Mouse (Mus musculus) bone marrow macrophage, adult 2 months (primary cell): ENCODE results near the gene Jmjd1c. TPM values are rescaled to one million over a fixed set of nuclear protein-coding genes. Genes with fewer than 3 reads are reported as not detected.

Source experiments
- H3K27ac ChIP-seq: 2 replicates; pipeline ENCODE4 v1.5.1; 2012; ENCODE audit warnings: low read depth, low read length; ENCODE audit not compliant: insufficient read depth
- H3K4me1 ChIP-seq: 2 replicates; pipeline ENCODE4 v1.6.1; 2012; ENCODE audit warnings: low read length; ENCODE audit not compliant: control insufficient read depth, insufficient read depth
- H3K4me3 ChIP-seq: 2 replicates; pipeline ENCODE4 v1.5.1; 2012; ENCODE audit warnings: mild to moderate bottlenecking, low read length, moderate library complexity; ENCODE audit not compliant: insufficient read depth
- CTCF ChIP-seq: IDR thresholded peaks from 2 replicates; pipeline ENCODE4 v1.5.1; 2012; ENCODE audit warnings: low read depth, mild to moderate bottlenecking, low read length, moderate library complexity
- POLR2A ChIP-seq: IDR thresholded peaks from 2 replicates; pipeline ENCODE4 v1.6.1; 2012; ENCODE audit warnings: mild to moderate bottlenecking, low read depth, low read length, borderline replicate concordance
- polyA plus RNA-seq: library from polyadenylated mRNA; stranded (reverse); fragments of >200 nt; gene quantifications from 2 replicates; pipeline ENCODE4 v1.2.4, GENCODE M21; 2012; ENCODE audit not compliant: missing spikeins, insufficient read depth, insufficient read length

The Jmjd1c gene
- polyA plus RNA-seq, 1 experiment = 69.2 TPM

- H3K4me1 ChIP-seq = peaks cover 40% of the 10 kb centered on the region
- H3K27ac ChIP-seq = peak overlapping the region; percentile 75
- no peak overlapping the region for H3K4me3 ChIP-seq
- no peak for TF ChIP-seq POLR2A
- no peak for TF ChIP-seq CTCF
These were observed 194.7 kb downstream of the Jmjd1c start for GRCm38 (mm10) chr10:67290622-67291021.

- H3K4me3 ChIP-seq = no peak overlapping the region
- TF ChIP-seq POLR2A (no peak), CTCF (no peak)
- peaks cover 38% of the 10 kb centered on the region for H3K4me1 ChIP-seq
- peak overlapping the region; percentile 59 for H3K27ac ChIP-seq
These were observed 195.2 kb downstream of the Jmjd1c start for GRCm38 (mm10) chr10:67291087-67291486.

GRCm38 (mm10) chr10:67295331-67295730, 199.4 kb downstream of the Jmjd1c start:
- no peak overlapping the region for H3K27ac ChIP-seq
- TF ChIP-seq POLR2A (no peak), CTCF (no peak)

GRCm38 (mm10) chr10:67295938-67296466, 200.1 kb downstream of the Jmjd1c start:
- no peak for TF ChIP-seq CTCF
- no peak for TF ChIP-seq POLR2A
- H3K4me1 ChIP-seq = peaks cover 34% of the 10 kb centered on the region
- no peak overlapping the region for H3K27ac ChIP-seq
- no peak overlapping the region for H3K4me3 ChIP-seq

More at GRCm38 (mm10) chr10:67295331-67295730, 199.4 kb downstream of the Jmjd1c start:
- Histone ChIP-seq H3K4me1 (peaks cover 40% of the 10 kb centered on the region), H3K4me3 (no peak overlapping the region)

GRCm38 (mm10) chr10:67296482-67297152, 200.7 kb downstream of the Jmjd1c start:
- peaks cover 31% of the 10 kb centered on the region for H3K4me1 ChIP-seq
- TF ChIP-seq CTCF (no peak), POLR2A (no peak)
- H3K27ac ChIP-seq = no peak overlapping the region
- no peak overlapping the region for H3K4me3 ChIP-seq

GRCm38 (mm10) chr10:67297175-67297855, 201.4 kb downstream of the Jmjd1c start:
- Histone ChIP-seq H3K27ac (peak overlapping the region; percentile 71), H3K4me1 (peaks cover 29% of the 10 kb centered on the region), H3K4me3 (peak overlapping the region; percentile 13)
- no peak for TF ChIP-seq CTCF
- no peak for TF ChIP-seq POLR2A

GRCm38 (mm10) chr10:67298856-67299255, 202.9 kb downstream of the Jmjd1c start:
- Histone ChIP-seq H3K4me3 (no peak overlapping the region), H3K27ac (no peak overlapping the region), H3K4me1 (peaks cover 36% of the 10 kb centered on the region)
- TF ChIP-seq POLR2A (no peak), CTCF (no peak)

- Histone ChIP-seq H3K4me1 (peaks cover 36% of the 10 kb centered on the region), H3K27ac (no peak overlapping the region), H3K4me3 (no peak overlapping the region)
- TF ChIP-seq CTCF (no peak), POLR2A (no peak)
These were observed 203.4 kb downstream of the Jmjd1c start for GRCm38 (mm10) chr10:67299285-67299684.

GRCm38 (mm10) chr10:67301046-67301445, 205.1 kb downstream of the Jmjd1c start:
- H3K4me3 ChIP-seq = no peak overlapping the region
- no peak for TF ChIP-seq CTCF
- TF ChIP-seq POLR2A = no peak
- peaks cover 36% of the 10 kb centered on the region for H3K4me1 ChIP-seq
- H3K27ac ChIP-seq = no peak overlapping the region

GRCm38 (mm10) chr10:67302340-67302739, 206.4 kb downstream of the Jmjd1c start:
- Histone ChIP-seq H3K4me3 (no peak overlapping the region), H3K4me1 (peaks cover 27% of the 10 kb centered on the region), H3K27ac (0 out of 2 replicates have a peak overlapping the region, but pooled peaks have one; percentile 7)
- TF ChIP-seq POLR2A (no peak), CTCF (no peak)

Other genes starting within 250 kb of the Jmjd1c start
- 62.9 and 69.2 TPM in 2 replicates for gene Reep3, start 820 bp downstream of the Jmjd1c start, polyA plus RNA-seq
- 30.0 and 35.0 TPM in 2 replicates for gene Nrbf2, start 189.2 kb downstream of the Jmjd1c start, polyA plus RNA-seq